Mouse (Mus musculus): ENCODE measurements around the gene Mpped2. TPM values are rescaled to one million over a fixed set of nuclear protein-coding genes. Genes with fewer than 3 reads are reported as not detected.

Gene Mpped2
- total and polyA plus RNA-seq, 3 experiments, result 0.04 to 0.10 TPM; not detected in 1

- H3K36me3 ChIP-seq (ENCODE audit: control insufficient read depth in 1 of 2, insufficient read depth in 2 of 2, low read length in 2 of 2), result peaks cover 0 to 5% of the 10 kb centered on the region in 2 experiments; a peak in 1 of 4 replicates
- peaks cover 4 to 5% of the 10 kb centered on the region in 2 experiments; a peak in 3 of 4 replicates for H3K4me1 ChIP-seq (ENCODE audit: control insufficient read depth in 1 of 2, insufficient read depth in 2 of 2, low read length in 2 of 2)
- no peaks in the 10 kb centered on the region for H3K79me2 ChIP-seq (ENCODE audit: control insufficient read depth, insufficient read depth, low read length, poor library complexity)
- no peak overlapping the region for H3K27ac ChIP-seq (ENCODE audit: control insufficient read depth, low read depth, low read length)
- no peak overlapping the region for H3K4me3 ChIP-seq (ENCODE audit: control insufficient read depth in 1 of 2, insufficient read depth in 1 of 2, low read depth in 2 of 2, low read length in 2 of 2)
- H3K27me3 ChIP-seq (ENCODE audit: control insufficient read depth in 1 of 2, insufficient read depth in 2 of 2, low read length in 2 of 2), result no peaks in the 10 kb centered on the region
- H3K9ac ChIP-seq (ENCODE audit: control insufficient read depth, low read depth, low read length, poor library complexity, severe bottlenecking), result no peak overlapping the region
- H3K9me3 ChIP-seq (replicated peaks; ENCODE audit: insufficient read depth, low read length), result no peaks in the 10 kb centered on the region
- no peak for TF ChIP-seq MAZ (IDR thresholded peaks at IDR 0.05; ENCODE audit: low read depth, low read length)
- TF ChIP-seq ZC3H11A (IDR thresholded peaks at IDR 0.05; ENCODE audit: low read depth, low read length), result no peak
- TF ChIP-seq UBTF (IDR thresholded peaks at IDR 0.05; ENCODE audit: borderline replicate concordance, insufficient read depth, low read depth, low read length), result no peak
- no peak for TF ChIP-seq TAL1 (IDR thresholded peaks at IDR 0.05; ENCODE audit: low read length)
- TF ChIP-seq ETS1 (IDR thresholded peaks at IDR 0.05; ENCODE audit: low read depth, low read length), result no peak
- TF ChIP-seq MAX (IDR thresholded peaks at IDR 0.05; ENCODE audit: low read length), result no peak
- TF ChIP-seq POLR2AphosphoS5 (IDR thresholded peaks at IDR 0.05; ENCODE audit: borderline replicate concordance, low read depth, low read length), result no peak
- TF ChIP-seq KAT2A (conservative IDR thresholded peaks at IDR 0.05; ENCODE audit: low read depth, low read length), result no peak
- no peak for TF ChIP-seq CTCF (IDR thresholded peaks at IDR 0.05 in 2 of 3, conservative IDR thresholded peaks at IDR 0.05 in 1 of 3; ENCODE audit: control insufficient read depth in 1 of 3, insufficient read depth in 1 of 3, low read depth in 2 of 3, low read length in 3 of 3, poor library complexity in 1 of 3, severe bottlenecking in 1 of 3)
- TF ChIP-seq CHD1 (IDR thresholded peaks at IDR 0.05; ENCODE audit: low read depth, low read length), result no peak
- TF ChIP-seq GABPA (IDR thresholded peaks at IDR 0.05; ENCODE audit: low read depth, low read length), result no peak
- TF ChIP-seq ZMIZ1 (IDR thresholded peaks at IDR 0.05; ENCODE audit: low read depth, low read length), result no peak
- no peak for TF ChIP-seq MYC (IDR thresholded peaks at IDR 0.05; ENCODE audit: low read depth, low read length)
- no peak for TF ChIP-seq MAFK (IDR thresholded peaks at IDR 0.05; ENCODE audit: borderline replicate concordance, low read depth, low read length)
- TF ChIP-seq RCOR1 (IDR thresholded peaks at IDR 0.05; ENCODE audit: low read depth, low read length), result no peak
- no peak for DNase-seq (ENCODE audit: low read depth, low spot score)
Measured at GRCm38 (mm10) chr2:106762920-106763319, 69.9 kb downstream of the Mpped2 start.

- no peak overlapping the region for H3K9ac ChIP-seq (ENCODE audit: control insufficient read depth, low read depth, low read length, poor library complexity, severe bottlenecking)
- 0 out of 4 replicates have a peak, but pooled peaks cover 0 to 2% of the 10 kb centered on the region in 2 experiments for H3K36me3 ChIP-seq (ENCODE audit: control insufficient read depth in 1 of 2, insufficient read depth in 2 of 2, low read length in 2 of 2)
- DNase-seq (ENCODE audit: low read depth, low spot score), result no peak
- H3K4me1 ChIP-seq (ENCODE audit: control insufficient read depth in 1 of 2, insufficient read depth in 2 of 2, low read length in 2 of 2), result no peaks in the 10 kb centered on the region
- H3K27me3 ChIP-seq (ENCODE audit: control insufficient read depth in 1 of 2, insufficient read depth in 2 of 2, low read length in 2 of 2), result no peaks in the 10 kb centered on the region
- TF ChIP-seq KAT2A (conservative IDR thresholded peaks at IDR 0.05; ENCODE audit: low read depth, low read length) (no peak), TAL1 (IDR thresholded peaks at IDR 0.05; ENCODE audit: low read length) (no peak), GABPA (IDR thresholded peaks at IDR 0.05; ENCODE audit: low read depth, low read length) (no peak), TCF12 (IDR thresholded peaks at IDR 0.05; ENCODE audit: low read depth, low read length) (no peak), MYC (IDR thresholded peaks at IDR 0.05; ENCODE audit: low read depth, low read length) (no peak), MYB (IDR thresholded peaks at IDR 0.05; ENCODE audit: low read depth, low read length) (no peak), USF2 (IDR thresholded peaks at IDR 0.05; ENCODE audit: borderline replicate concordance in 1 of 2, insufficient read depth in 1 of 2, low read depth in 1 of 2, low read length in 2 of 2) (no peak), JUND (IDR thresholded peaks at IDR 0.05; ENCODE audit: low read depth, low read length) (no peak), POLR2A (IDR thresholded peaks at IDR 0.05; ENCODE audit: control insufficient read depth in 1 of 2, insufficient read depth in 1 of 2, low read depth in 1 of 2, low read length in 2 of 2, poor library complexity in 1 of 2) (no peak), NRF1 (IDR thresholded peaks at IDR 0.05; ENCODE audit: insufficient read depth, low read depth, low read length, poor library complexity, severe bottlenecking) (no peak)
- no peak overlapping the region for H3K27ac ChIP-seq (ENCODE audit: control insufficient read depth, low read depth, low read length)
- H3K79me2 ChIP-seq (ENCODE audit: control insufficient read depth, insufficient read depth, low read length, poor library complexity), result no peaks in the 10 kb centered on the region
- H3K9me3 ChIP-seq (replicated peaks; ENCODE audit: insufficient read depth, low read length), result no peaks in the 10 kb centered on the region
- no peak overlapping the region for H3K4me3 ChIP-seq (ENCODE audit: control insufficient read depth in 1 of 2, insufficient read depth in 1 of 2, low read depth in 2 of 2, low read length in 2 of 2)
Measured at GRCm38 (mm10) chr2:106769236-106769635, 76.2 kb downstream of the Mpped2 start.
